Mouse (Mus musculus) ES-E14 (cell line): ENCODE results near the gene Rassf8. TPM values are rescaled to one million over a fixed set of nuclear protein-coding genes. Genes with fewer than 3 reads are reported as not detected.

Experiments
- DNase-seq: peaks from one replicate; pipeline ENCODE4 v3.0.0-alpha.2; 2013; ENCODE audit warnings: low read depth, low spot score
- H3K27ac ChIP-seq: 2 replicates; pipeline ENCODE4 v1.5.1; 2012; ENCODE audit warnings: low read depth, mild to moderate bottlenecking, low read length, moderate library complexity, mixed read lengths; ENCODE audit not compliant: poor library complexity, insufficient read depth, severe bottlenecking
- H3K36me3 ChIP-seq: 2 replicates; pipeline ENCODE4 v1.6.1; 2012; ENCODE audit warnings: mild to moderate bottlenecking, low read length, moderate library complexity, mixed read lengths; ENCODE audit not compliant: control insufficient read depth, poor library complexity, insufficient read depth, severe bottlenecking
- H3K4me1 ChIP-seq, 2 experiments: fragments of 150-350 bp in 1 of 2; sonication (generic) in 1 of 2; 2 replicates each; pipeline ENCODE4 v1.6.1; 2012; ENCODE audit warnings: low read length in 2 of 2, mild to moderate bottlenecking in 1 of 2, mixed read lengths in 1 of 2; ENCODE audit not compliant: control insufficient read depth in 2 of 2, insufficient read depth in 2 of 2, poor library complexity in 1 of 2
- H3K4me3 ChIP-seq, 2 experiments: fragments of 150-350 bp in 1 of 2; sonication (generic) in 1 of 2; 2 replicates each; pipeline ENCODE4 v1.5.1; 2012; ENCODE audit warnings: low read length in 2 of 2, low read depth in 1 of 2, mild to moderate bottlenecking in 1 of 2, mixed read lengths in 1 of 2; ENCODE audit not compliant: insufficient read depth in 1 of 2, poor library complexity in 1 of 2, severe bottlenecking in 1 of 2
- H3K9ac ChIP-seq: 2 replicates; pipeline ENCODE4 v1.6.1; 2012; ENCODE audit warnings: low read depth, mild to moderate bottlenecking, low read length, mixed read lengths; ENCODE audit not compliant: poor library complexity, insufficient read depth, severe bottlenecking
- H3K9me3 ChIP-seq: fragments of 150-350 bp; sonication (generic); 2 replicates; pipeline ENCODE4 v1.6.1; 2012; ENCODE audit warnings: low read depth, mild to moderate bottlenecking, low read length; ENCODE audit not compliant: control insufficient read depth, insufficient read depth
- CHD2 ChIP-seq: IDR thresholded peaks from 2 replicates; pipeline ENCODE4 v1.6.1; 2014; ENCODE audit warnings: mild to moderate bottlenecking, low read depth, low read length, inconsistent platforms
- HCFC1 ChIP-seq: IDR thresholded peaks from 2 replicates; pipeline ENCODE4 v1.6.1; 2012; ENCODE audit warnings: low read length, inconsistent platforms, borderline replicate concordance; ENCODE audit not compliant: insufficient read depth
- MAFK ChIP-seq: IDR thresholded peaks from 2 replicates; pipeline ENCODE4 v1.6.1; 2014; ENCODE audit warnings: mild to moderate bottlenecking, low read depth, low read length, inconsistent platforms; ENCODE audit not compliant: insufficient read depth
- ZC3H11A ChIP-seq: IDR thresholded peaks from 2 replicates; pipeline ENCODE4 v1.6.1; 2012; ENCODE audit warnings: low read depth, mild to moderate bottlenecking, inconsistent platforms, low read length, borderline replicate concordance
- ZNF384 ChIP-seq: IDR thresholded peaks from 2 replicates; pipeline ENCODE4 v1.6.1; 2012; ENCODE audit warnings: low read depth, low read length, inconsistent platforms
- in situ Hi-C, 2 experiments: fragments of 600-800 bp; cut with MboI; formaldehyde crosslinking; loops; one replicate each; pipeline ENCODE4 v1.15.1; 2025; ENCODE audit warnings: low sequenced_read_pairs in 2 of 2, inconsistent platforms in 1 of 2; ENCODE audit not compliant: unreplicated experiment in 2 of 2
- total RNA-seq: library from RNA; depleted of rRNA; stranded (reverse); fragments of 300-350 nt; gene quantifications from 2 replicates; pipeline ENCODE4 v1.2.3, GENCODE M21; 2012

Gene Rassf8
- total RNA-seq, 1 experiment = 9.0 TPM

DNA sequence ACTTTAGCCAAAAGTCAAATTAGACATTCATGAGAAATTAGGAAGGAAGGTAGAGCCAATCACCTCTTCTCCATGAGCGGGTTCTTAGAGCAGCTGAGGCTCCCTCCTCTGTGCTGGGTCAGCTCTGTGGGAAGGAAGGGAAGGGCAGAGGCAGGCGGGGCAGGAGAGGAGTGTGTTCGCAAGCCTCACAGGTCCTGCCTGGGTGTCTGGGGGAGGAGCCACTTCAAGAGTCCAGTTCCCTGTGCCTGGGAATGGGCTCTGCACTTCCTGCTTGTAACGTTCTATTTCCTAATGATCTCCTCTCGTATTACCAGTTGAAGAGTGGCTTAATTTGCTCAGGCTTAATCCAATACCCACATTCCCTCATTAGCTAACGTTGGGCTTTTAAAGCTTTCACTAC, 32.8 kb downstream of the Rassf8 start:
- Histone ChIP-seq H3K36me3 (no peaks in the 10 kb centered on the region), H3K4me1 (no peaks in the 10 kb centered on the region), H3K27ac (no peak overlapping the region), H3K9ac (no peak overlapping the region), H3K9me3 (no peaks in the 10 kb centered on the region), H3K4me3 (no peak overlapping the region)
- no peak for TF ChIP-seq MAFK
- no peak for TF ChIP-seq ZNF384
- no peak for TF ChIP-seq ZC3H11A
- TF ChIP-seq HCFC1 = no peak
- TF ChIP-seq CHD2 = no peak
- in situ Hi-C loops = no loop called here
- no peak for DNase-seq

- Histone ChIP-seq H3K9ac (no peak overlapping the region), H3K4me1 (no peaks in the 10 kb centered on the region), H3K9me3 (no peaks in the 10 kb centered on the region), H3K36me3 (no peaks in the 10 kb centered on the region), H3K27ac (no peak overlapping the region), H3K4me3 (no peak overlapping the region)
- peak; percentile 16 for DNase-seq
- in situ Hi-C loops = no loop called here
- TF ChIP-seq MAFK (no peak), CHD2 (no peak), HCFC1 (no peak), ZC3H11A (no peak), ZNF384 (no peak)
Observed at GRCm38 (mm10) chr6:145780180-145780802, 33.7 kb downstream of the Rassf8 start.

DNA sequence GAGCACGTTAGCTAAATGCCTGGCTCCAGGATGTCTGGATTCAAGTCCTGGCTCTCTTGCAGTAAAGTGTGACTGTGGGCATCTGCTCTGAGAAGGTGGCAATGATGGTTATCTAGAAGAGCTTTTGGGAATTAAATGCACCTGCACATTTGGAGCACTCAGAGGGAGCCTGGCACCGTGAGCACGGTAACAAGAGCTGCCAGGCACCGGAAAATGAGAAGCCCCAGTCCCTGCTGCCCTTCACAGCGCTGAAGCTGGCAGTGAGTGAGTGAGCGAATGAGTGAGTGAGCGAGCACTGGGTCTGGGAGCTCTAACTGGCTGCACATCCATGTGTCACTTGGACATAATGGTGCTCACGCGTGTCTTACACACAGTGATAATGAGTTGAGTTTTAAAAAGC, 34.7 kb downstream of the Rassf8 start:
- no peak overlapping the region for H3K4me3 ChIP-seq
- in situ Hi-C loops = no loop called here
- no peak for DNase-seq
- TF ChIP-seq MAFK (no peak), HCFC1 (no peak), ZNF384 (no peak), CHD2 (no peak), ZC3H11A (no peak)
- H3K27ac ChIP-seq = no peak overlapping the region
- no peaks in the 10 kb centered on the region for H3K36me3 ChIP-seq
- no peaks in the 10 kb centered on the region for H3K9me3 ChIP-seq
- no peak overlapping the region for H3K9ac ChIP-seq
- no peaks in the 10 kb centered on the region for H3K4me1 ChIP-seq

GRCm38 (mm10) chr6:145781966-145782365, 35.4 kb downstream of the Rassf8 start:
- H3K9ac ChIP-seq = no peak overlapping the region
- H3K4me3 ChIP-seq = no peak overlapping the region
- TF ChIP-seq HCFC1 (no peak), ZNF384 (no peak), MAFK (no peak), ZC3H11A (no peak), CHD2 (no peak)
- H3K36me3 ChIP-seq = no peaks in the 10 kb centered on the region
- H3K4me1 ChIP-seq = no peaks in the 10 kb centered on the region
- H3K27ac ChIP-seq = no peak overlapping the region
- in situ Hi-C loops = no loop called here
- no peaks in the 10 kb centered on the region for H3K9me3 ChIP-seq
- no peak for DNase-seq

GRCm38 (mm10) chr6:145787311-145787710, 40.8 kb downstream of the Rassf8 start:
- no peak for TF ChIP-seq HCFC1
- no peak for TF ChIP-seq MAFK
- no peak for TF ChIP-seq ZC3H11A
- TF ChIP-seq ZNF384 = no peak
- TF ChIP-seq CHD2 = no peak
- Histone ChIP-seq H3K36me3 (no peaks in the 10 kb centered on the region), H3K9ac (no peak overlapping the region), H3K4me1 (no peaks in the 10 kb centered on the region), H3K4me3 (no peak overlapping the region), H3K27ac (no peak overlapping the region), H3K9me3 (no peaks in the 10 kb centered on the region)
- in situ Hi-C loops = no loop called here
- no peak for DNase-seq
